Mouse (Mus musculus): ENCODE results near the gene Ppp1r2.

Gene Ppp1r2

DNA sequence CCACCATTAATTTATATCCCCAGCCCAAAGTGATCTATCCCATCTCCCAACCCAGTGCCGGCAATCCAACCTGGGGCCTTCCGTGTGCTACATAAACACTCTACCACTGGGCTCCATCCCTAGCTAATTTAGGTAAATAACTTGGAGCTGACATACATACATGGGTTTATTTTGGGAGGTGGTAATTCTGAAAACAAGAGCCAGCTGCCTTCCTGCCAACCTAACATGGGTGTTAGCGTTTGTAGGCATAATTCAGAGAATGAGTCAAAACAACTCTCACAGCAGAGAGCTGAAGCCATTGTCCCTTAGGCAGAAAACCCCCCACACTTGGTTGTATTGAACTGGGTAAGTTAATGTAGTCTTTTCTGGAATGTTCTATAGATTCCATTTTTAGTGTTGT lies 12.6 kb upstream of the Ppp1r2 start:
- DNase-seq, result no peak

- DNase-seq, result no peak
These were observed 11.9 kb upstream of the Ppp1r2 start for GRCm38 (mm10) chr16:31286801-31287488.

DNA sequence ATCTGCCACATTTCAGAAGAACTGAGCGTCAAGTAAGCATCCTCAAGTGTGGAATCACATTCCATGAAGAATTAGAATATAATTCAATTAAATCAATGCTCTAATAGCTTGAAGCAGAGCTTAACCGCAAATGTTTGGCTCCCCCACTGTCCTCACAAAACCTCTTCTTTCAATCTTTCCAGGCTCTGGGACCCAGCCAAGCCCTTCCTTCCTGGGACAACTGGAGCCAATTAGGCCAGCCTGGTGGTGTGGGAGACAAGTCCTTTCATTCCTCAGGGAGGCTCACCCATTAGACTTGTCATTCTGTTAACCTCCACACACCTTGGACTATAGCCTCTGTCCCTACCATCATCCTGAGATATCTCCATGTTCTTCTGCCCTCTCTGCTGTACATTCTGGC lies 6.9 kb upstream of the Ppp1r2 start:
- DNase-seq, result peak; percentile 32

GRCm38 (mm10) chr16:31280176-31280575 lies 5.1 kb upstream of the Ppp1r2 start:
- DNase-seq, result no peak

GRCm38 (mm10) chr16:31278581-31278980 lies 3.5 kb upstream of the Ppp1r2 start:
- no peak for DNase-seq

DNA sequence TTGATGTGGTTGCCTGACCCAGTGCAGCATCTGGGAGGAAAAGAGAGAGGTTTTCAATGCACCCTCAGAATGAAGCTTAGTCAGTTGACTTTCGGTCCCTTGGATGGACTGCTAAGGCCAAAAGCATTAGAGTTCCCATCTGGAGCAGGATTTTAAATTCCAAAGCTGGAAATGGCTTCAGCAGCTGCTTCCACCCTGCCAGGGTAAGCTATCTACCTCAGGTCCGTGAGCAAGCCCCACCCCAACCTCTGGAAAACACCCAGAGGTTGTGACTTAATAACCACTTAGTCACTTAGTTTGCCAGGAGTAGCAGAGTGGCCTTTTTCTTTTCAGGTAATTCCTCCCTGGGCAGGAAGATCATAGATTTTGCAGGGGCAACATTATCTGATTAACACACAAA lies 3.0 kb upstream of the Ppp1r2 start:
- DNase-seq, result no peak

DNA sequence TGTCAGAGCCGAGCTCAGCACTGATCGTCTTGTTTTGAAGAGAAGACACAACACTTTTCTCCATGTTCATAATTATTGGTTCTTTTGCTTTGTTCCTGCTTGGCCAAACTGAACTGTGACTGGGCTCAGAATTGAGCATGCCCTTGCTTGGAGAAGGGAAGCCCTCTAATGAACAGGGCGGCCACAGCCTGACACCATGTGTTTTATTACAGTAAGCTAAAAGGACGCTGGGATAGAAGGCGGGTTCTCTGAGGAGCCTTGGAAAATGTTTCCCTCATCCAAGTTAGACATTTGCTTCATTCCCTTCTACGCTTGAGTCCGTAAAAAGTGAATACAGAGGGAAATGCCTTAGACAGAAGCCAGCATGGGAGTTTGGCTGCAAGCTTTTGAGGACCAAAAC lies 1.9 kb upstream of the Ppp1r2 start:
- DNase-seq, result no peak

- no peak for DNase-seq
These were observed 1.5 kb upstream of the Ppp1r2 start for GRCm38 (mm10) chr16:31276539-31276938.

DNA sequence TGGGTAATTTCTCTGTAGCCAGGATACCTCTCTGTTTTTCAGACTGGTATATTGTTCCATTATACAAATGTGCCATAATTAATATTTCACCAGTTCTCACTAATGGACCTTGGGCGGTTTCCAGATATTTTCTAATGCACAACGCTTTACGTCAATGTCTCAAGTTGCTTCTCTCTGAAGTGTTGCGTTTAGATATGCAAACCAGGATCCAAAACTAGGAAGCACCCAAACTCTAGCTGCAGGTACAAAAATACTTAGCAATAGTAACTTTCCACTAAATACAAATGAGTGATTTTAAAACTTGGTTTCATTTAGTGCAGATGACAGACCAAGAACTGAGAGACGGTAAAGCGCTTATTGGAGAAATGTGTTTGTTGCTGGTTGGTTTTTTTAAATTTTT lies 993 bp downstream of the Ppp1r2 start:
- DNase-seq, result peak; percentile 37

DNA sequence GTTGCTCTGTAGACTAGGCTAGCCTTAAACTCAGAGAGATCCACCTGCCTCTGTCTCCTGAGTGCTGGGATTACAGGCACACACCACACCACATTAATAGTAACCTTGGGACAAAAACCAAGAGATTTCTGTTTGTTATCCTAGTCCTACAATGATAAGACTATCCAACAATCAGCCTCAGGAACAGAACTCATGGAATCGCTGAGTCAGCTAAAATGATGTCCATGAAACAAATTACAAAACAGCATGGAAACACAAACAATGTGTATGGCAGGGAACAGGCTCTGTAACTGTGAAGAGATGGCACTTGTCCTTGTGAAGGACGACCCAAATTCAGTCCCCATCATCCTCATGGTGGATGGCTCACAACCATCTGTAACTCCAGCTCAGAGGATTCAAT lies 8.4 kb downstream of the Ppp1r2 start:
- DNase-seq, result no peak

DNA sequence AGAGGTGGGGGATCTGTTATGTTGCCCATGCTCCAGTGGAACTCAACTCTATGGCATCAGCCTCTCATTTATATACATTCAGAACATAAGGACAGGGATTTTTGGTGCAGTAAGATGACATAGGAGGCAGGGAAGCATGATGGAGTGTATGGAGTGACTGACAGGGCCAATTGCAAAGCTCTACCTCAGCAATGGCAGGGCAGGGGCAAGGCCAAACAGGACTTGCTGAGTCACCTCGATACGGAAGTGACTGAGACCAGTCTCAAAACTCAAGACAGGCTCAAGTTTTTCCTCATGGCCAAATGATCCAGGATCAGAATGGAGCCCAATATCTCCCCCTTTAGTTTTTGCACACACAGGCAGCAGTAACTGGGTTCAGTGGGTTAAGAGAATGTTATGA lies 18.9 kb downstream of the Ppp1r2 start:
- no peak for DNase-seq

DNA sequence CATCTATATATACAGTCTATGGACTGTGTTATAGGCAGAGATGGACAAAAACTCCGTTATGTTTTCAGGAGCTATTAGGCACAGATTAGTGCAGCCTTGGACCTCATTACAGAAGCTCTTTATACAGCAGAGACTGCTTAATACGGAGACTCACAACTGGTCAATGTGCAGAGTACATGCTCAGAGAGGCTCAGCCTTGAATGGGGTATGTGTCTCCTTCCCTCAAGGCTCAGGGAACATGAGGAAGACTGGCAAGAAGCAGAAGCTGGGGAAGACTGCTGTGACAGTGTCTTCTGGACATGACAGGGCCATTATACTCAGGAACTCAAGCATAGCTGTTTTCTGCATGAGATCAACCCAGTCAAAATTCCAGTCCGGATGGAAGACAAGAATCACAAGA lies 19.4 kb downstream of the Ppp1r2 start:
- DNase-seq, result peak; percentile 27

DNA sequence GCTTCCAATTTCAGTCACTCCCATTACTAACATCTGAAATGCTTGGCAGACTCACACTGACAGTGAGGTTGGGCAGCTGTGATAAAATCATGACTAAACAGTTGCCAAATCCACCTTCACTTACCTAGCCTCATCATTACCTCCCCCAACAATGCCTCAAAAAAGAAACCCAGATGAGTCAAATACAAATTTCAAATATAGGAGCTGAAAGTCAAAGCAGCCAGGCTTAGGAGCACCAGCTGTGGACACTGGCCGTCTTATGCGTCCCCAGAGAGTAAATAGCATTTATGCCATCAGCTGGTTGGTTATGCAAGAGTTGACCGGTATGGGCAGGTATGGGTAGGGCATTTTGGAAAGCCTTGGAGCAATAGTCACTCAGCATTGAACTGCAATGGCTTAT lies 25.7 kb downstream of the Ppp1r2 start:
- no peak for DNase-seq

DNA sequence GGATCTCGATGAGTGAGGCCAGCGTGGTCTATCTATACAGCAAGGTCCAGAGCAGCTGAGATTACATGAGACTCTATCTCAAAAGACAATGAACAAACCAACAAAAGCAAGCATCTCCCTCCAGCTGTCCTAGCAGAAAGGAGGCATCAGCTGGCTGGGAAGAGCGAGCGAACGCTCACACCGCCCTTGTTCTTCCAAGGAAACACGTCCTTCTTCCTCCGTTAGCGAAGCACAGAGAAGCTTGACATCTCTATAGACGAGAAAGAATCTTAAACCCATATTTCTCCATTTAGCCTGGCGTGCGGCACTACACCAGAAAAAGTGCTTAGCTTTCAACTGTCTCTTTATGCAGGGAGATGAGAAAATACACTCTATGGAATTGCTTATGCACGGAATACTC lies 26.4 kb downstream of the Ppp1r2 start:
- DNase-seq, result no peak

GRCm38 (mm10) chr16:31247442-31247841 lies 27.6 kb downstream of the Ppp1r2 start:
- DNase-seq, result no peak

DNA sequence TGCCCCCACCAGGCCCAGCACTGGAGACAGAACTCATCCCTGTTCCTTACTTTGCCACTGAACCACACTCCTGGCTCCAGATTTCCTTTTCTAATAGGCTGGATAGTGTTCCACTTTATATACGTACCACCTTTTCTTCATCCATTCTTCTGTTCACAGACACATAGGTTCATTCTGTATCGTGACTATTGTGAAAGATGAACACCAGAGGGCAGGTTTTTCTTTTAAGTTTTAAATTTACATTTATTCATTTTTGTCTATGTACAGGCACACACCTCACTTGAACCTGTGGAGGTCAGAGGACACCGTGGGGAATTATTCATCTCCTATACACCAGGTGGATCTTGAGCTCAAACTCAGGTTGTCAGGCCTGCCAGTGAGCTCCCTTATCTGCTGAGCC lies 31.0 kb downstream of the Ppp1r2 start:
- DNase-seq, result no peak

GRCm38 (mm10) chr16:31241433-31241832 lies 33.6 kb downstream of the Ppp1r2 start:
- no peak for DNase-seq

- DNase-seq, result no peak
These were observed 34.5 kb downstream of the Ppp1r2 start for GRCm38 (mm10) chr16:31240569-31240968.

GRCm38 (mm10) chr16:31238281-31238680 lies 36.8 kb downstream of the Ppp1r2 start:
- peak; percentile 14 for DNase-seq

DNA sequence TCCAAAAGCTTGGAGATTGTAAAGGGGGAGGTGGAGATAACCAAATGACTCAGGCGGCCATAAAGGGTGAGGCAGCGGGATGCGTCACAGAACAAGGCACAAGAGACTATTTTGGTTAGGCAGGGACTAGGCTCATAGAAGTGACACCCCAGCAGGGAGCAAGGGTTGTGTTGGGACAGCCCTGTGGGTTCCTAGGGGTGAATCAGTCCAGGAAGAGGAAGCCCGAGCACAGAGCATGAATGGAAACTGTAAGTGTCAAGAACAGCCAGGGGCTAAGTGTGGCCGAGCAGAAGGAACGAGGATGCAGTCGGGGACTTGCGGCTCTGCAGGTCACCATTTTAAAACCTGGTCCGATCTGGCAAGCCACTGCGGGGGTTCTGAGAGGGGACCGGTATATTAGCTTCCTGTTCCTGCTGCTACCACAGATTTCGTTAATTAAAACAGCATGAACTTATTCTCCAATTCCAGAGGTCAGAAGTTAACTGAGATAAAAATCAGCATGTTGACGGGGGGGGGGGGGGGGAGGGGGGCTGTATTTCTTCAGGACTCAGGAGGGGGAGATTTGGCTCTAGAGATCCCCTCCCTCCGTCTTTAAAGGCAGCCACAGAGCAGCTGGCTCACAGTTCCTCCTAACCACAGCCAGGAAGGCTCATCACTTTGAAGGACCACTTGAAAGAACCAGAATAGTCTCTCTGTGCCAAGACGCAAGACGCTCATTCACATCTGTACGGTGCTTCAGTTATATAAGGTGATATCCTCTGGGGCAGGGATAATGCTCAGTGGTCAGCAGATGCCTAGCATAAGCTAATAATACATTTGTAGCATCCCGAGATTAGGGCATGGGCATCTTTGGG lies 39.4 kb downstream of the Ppp1r2 start:
- DNase-seq, result peak; percentile 27

- DNase-seq, result no peak
These were observed 40.1 kb downstream of the Ppp1r2 start for GRCm38 (mm10) chr16:31234808-31235456.

- DNase-seq, result no peak
These were observed 40.7 kb downstream of the Ppp1r2 start for GRCm38 (mm10) chr16:31234356-31234755.

GRCm38 (mm10) chr16:31233541-31234339 lies 41.3 kb downstream of the Ppp1r2 start:
- DNase-seq, result peak; percentile 48
